Mouse (Mus musculus): ENCODE data around the gene Adssl1. TPM values are rescaled to one million over a fixed set of nuclear protein-coding genes. Genes with fewer than 3 reads are reported as not detected.
A peak's percentile ranks its signal among the peaks of the same experiment; 100 is the strongest.

Adssl1 gene
- total RNA-seq, 1 experiment from 2014 or later, result 125 TPM

DNA sequence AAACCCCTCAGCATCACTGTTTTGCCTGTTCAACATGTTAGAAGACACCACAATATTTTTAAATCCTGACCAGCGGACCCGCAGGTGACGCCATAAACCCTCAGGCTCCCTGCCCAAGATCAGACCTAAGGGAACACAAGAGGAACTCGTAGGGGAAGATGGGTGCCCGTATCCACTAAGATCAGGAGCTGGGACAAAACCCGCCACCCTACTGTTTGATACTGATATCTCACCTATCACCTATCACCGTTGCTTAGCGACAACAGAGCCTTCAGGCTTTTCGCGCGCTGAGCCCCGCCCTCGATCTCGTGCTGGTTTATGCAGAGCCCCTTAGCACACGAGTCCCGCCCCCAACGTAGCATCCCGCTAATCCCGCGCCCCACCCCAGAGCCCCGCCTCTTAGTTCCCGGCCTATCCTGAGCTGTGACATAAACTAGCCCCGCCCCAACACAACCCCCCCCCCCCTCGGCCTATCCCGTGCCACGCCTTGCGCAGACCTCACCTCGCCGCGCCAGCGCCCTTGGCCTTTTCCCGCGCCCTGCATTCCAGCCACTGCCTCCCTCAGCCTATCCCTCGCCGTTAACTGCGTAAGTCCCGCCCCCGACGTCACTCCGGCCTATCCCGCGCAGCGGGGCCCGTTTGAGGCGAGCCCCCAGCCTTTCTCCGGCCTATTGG is 24.5 kb downstream of the Adssl1 start, which contains the start of gene Siva1:
Siva1 (plus strand) TSS at position 500 of the 675 bp plus-strand sequence.
- ATAC-seq (replicated peaks; ENCODE audit: insufficient number of reproducible peaks, low FRiP score, low TSS enrichment, poor library complexity, severe bottlenecking), result peak; percentile 85

DNA sequence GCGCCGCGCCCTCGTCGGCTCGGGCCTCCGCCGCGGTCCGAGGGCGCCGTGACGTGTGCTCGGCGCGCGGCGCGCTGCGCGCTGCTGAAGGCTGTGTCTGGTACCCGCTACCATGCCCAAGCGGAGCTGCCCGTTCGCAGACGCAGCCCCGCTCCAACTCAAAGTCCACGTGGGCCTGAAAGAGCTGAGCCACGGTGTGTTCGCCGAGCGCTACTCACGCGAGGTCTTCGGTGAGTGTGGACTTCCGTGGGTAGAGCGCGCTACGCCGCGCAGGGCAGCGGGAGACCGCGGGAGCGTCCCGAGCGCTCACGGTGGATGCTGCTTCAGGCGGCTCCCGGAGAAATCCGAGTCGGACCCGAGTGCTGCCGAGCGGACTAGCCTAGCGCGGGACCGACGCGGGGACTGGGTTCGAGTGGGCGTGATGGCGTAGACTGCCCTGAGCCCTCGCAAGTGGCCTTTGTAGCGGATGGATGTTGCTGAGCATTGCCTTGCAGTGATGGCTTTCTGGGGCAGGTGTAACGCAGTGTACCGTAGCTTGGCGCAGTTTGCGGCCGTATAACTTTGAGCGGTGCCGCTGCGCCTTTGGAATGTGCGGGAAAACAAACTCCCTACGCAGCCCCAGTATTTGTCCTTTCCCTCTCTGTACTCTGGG is 25.1 kb downstream of the Adssl1 start:
- ATAC-seq (replicated peaks; ENCODE audit: insufficient number of reproducible peaks, low FRiP score, low TSS enrichment, poor library complexity, severe bottlenecking), result no peak; the same call in 1 of the 2 replicates

DNA sequence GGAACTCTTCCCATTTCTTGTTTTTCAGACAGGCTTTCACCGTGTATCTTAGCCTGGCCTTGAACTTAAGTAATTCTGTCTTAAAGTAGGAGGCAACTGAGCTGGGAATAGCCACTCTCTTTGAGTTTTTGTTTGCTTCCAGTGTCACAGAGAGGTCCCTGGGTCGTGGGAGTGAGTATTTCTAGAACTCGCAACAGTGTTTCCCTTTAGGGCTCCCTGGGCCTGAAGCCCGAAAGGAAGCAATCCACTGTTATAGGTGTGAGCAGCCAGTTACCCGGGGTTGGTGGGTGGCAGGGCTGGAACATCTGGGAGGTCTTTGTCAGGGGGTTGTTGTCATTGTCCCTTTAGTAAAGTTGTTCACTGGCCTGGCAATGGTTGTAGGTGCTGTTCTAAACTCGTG is 26.3 kb downstream of the Adssl1 start:
- ATAC-seq (replicated peaks; ENCODE audit: insufficient number of reproducible peaks, low FRiP score, low TSS enrichment, poor library complexity, severe bottlenecking), result no peak

DNA sequence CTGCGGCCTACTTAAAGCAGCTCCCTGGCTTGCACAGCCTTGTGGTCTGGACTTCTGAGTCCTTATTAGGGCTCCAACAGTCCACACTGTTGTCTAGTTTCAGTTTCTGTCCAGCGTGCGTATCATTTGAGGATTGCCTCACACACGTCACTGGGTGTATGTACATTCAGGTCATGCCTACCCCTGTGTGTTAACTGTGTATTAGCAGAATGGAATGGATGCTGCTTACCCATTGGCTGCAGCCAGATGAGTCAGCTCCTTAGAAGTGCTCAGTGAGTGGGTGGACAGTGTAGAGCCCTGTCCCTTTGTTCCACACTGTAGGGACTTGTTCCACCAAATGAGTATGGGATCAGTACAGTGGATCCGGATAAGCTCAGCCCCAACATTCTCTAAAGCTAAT is 28.2 kb downstream of the Adssl1 start:
- ATAC-seq (replicated peaks; ENCODE audit: insufficient number of reproducible peaks, low FRiP score, low TSS enrichment, poor library complexity, severe bottlenecking), result 0 out of 2 replicates have a peak, but pooled peaks have one; percentile 2

DNA sequence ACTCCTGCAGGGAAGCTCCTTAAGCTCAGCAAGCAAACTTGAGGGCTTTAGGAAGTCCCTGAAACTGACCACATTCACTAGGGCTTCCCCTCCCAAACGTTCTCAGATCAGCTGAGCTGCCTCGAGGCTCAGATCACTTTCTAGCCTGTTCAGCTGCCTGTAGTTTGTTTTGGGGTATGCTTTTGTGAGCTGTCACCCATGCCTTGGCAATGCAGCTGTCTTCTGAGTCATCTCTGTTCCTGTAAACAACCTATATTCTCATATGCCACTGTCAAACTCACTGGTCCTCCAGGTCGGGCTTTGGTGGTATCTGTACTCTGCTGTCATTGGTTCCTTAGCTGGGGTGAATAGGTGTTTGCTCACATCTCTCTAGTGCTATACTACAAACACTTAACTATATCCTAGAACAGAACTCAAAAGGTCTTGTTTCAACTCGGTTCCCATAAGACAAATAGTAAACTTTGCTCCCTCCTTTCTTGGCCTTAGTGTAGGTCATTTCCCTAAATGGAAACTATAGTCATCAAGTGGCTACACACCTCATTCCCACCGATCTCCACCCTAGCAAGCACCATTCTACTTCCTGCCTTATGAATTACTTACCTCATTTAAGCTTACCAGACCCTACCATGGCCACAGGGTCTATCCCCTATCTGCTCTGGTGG is 32.1 kb downstream of the Adssl1 start:
- ATAC-seq (replicated peaks; ENCODE audit: insufficient number of reproducible peaks, low FRiP score, low TSS enrichment, poor library complexity, severe bottlenecking), result no peak

DNA sequence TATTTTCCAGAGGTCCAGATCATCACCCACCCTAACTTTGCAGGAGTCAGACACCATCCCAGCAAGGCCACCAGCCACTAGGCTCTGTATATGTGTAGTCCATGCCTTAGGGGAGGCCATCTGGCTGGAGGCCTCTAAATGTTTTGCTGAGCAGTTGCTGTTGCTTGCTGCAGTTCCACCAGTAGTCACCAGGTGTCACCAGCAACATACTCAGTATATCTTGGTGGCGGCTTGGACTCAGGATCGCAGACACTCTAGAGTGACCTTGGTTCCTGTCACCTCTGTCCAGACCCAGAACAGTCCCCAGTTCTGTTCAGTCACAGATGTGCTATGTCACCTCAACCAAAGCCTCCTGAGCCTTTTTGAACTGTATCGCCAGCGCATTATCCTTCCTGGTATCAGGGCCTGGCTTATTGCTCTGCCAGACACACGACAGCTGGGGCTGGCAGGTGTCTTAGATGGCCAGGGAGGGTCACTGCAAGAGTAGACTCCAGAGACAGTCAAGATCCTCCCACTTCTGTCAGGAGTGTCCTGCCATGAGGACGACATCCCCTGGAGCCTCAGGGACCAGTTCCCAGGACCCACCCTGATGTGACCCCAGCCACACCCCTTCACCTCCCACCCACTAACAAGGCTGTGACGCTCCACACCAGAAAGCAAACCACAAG is 33.4 kb downstream of the Adssl1 start:
- ATAC-seq (replicated peaks; ENCODE audit: insufficient number of reproducible peaks, low FRiP score, low TSS enrichment, poor library complexity, severe bottlenecking), result peak; percentile 71

DNA sequence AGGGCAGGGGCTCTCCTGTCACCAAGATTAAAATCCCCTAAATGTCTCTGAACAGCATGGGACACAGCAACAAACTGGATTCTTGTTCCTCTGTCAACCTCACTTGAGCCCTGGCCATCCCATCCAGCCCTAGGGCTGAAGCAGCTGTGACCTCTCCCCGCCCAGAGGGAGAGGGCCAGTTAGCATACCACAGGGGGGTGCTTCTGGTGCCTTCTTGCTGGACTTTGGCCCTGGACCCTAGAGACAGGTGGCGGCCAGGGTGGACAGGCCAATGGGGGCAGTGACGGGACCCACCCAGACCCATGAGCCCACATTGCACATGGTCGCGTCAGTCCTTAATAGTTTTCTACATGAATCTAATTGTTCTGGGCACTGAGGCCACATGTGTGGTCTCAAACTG is 34.2 kb downstream of the Adssl1 start:
- no peak for ATAC-seq (replicated peaks; ENCODE audit: insufficient number of reproducible peaks, low FRiP score, low TSS enrichment, poor library complexity, severe bottlenecking)

DNA sequence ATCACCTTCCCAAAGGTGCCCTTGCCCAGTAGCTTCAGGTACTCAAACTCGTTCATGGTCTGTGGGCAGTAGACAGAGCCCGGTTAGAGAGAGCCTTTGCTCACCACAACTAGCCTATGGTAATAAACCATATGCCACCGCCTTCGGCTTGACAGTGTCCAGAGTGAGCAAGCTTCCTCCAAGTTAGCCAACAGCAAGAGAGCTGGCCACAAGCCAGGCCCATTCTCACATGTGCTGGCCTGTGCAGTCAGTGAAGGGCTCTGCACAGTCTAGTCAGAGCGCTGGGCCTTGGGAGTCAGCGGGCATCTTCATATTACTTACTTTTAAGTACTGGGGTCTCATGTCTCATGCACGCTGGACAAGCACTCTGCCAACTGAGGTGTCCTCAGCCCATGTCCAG is 38.8 kb downstream of the Adssl1 start:
- no peak for ATAC-seq (replicated peaks; ENCODE audit: insufficient number of reproducible peaks, low FRiP score, low TSS enrichment, poor library complexity, severe bottlenecking)

DNA sequence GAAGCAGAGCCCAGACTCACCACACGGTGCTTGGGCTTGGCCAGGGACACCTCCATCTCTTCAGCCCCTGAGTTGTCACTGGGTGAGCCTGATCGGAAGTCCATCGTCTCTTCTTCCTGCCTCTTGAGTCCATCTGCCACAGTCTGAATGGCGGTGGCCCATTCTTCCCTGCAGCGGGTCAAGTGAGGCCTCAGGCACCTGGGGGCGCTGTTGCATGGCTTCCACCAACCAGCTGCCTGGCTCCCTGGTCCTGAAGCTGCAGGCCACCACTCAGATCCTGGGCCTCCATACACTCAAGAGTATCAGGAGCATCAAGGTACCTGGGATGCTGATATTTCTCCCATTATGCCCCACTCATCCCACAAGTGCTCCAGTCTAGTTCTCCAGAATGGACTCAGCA is 39.3 kb downstream of the Adssl1 start:
- ATAC-seq (replicated peaks; ENCODE audit: insufficient number of reproducible peaks, low FRiP score, low TSS enrichment, poor library complexity, severe bottlenecking), result no peak

DNA sequence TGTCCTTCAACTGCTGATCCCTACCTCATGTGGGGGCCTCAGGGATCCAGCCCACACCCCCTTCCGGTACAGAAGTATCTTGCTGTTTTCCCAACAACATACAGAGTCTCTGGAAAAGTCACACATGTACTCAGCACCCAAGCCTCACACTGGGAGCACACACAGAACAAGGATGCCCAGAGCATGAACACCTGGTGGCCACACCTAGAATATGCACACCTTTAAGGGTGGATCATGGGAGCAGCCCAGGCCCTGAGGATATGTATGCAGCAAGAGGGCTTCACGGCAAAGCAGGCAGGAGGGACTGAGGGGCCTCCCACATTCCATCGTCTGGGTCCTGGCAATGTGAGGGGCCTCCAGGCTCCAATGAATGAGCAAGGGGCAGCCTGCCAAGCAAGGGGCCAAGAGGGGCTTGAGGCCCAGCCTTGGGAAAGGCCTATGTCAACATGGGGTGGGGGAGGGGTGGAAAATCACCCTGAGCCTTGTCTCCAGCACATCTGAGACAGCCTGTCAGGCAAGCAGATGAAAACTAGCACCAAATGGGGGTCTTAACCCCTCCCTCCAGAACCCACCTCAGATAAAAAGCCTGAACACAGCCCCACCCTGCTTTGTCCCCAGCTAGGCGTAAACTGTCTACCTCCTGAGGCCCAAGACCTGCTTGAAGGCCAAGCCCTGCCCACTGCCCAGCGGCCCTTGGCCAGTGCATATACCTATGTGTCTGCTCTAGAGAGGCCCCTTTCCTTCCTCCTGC is 40.9 kb downstream of the Adssl1 start:
- ATAC-seq (replicated peaks; ENCODE audit: insufficient number of reproducible peaks, low FRiP score, low TSS enrichment, poor library complexity, severe bottlenecking), result no peak

DNA sequence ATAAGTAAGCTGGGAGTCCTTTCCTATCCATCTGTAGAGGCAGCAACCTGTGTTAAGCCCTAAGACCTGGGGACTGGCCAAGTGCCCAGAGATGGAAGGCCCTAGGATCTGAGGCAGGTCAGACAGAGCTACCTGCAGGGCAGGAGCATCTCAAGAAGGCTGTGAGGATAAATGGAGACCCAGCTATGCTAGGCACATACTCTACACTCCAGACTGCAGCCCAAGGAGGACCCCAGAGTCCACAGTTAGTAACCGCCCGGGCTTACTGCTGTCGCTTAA is 41.4 kb downstream of the Adssl1 start:
- ATAC-seq (replicated peaks; ENCODE audit: insufficient number of reproducible peaks, low FRiP score, low TSS enrichment, poor library complexity, severe bottlenecking), result no peak

DNA sequence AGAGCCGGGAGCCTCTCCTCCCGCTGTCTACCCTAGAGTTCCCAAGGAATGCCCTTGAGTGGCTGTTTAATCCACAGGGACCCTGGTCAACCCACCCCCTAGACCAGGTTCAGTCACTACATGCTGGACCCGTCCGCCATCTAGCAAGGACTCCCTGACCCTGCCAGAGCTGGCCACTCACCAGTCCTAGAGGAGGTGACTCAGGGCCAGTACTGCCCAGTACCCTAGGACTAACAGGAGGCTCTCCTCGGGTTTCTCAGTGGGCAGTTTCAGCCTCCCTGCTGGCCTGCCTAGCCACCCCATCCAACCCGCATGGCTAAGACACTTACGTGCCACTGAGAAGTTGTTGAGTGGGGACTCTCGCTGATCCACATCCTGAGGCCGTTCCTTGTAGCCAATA is 42.0 kb downstream of the Adssl1 start:
- ATAC-seq (replicated peaks; ENCODE audit: insufficient number of reproducible peaks, low FRiP score, low TSS enrichment, poor library complexity, severe bottlenecking), result no peak

DNA sequence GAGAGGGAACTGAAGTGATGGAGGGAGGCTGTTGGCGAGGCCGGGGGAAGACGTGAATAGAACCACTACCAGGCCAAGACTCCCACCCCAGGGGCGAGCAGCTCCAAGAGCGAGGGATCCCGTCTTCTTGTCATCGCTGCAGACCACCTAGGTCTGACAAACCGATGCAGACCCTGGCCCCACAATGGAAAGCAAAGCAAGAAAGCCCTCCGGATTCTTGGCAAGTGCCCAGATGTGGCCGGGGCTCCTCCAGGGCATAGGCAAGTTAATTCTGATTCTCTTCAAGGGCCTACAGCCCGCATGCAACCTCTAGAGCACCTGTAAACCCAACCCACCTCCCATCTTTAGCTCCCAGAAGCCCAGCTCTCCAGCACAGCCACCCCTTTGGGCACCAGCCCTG is 43.5 kb downstream of the Adssl1 start:
- no peak for ATAC-seq (replicated peaks; ENCODE audit: insufficient number of reproducible peaks, low FRiP score, low TSS enrichment, poor library complexity, severe bottlenecking)

DNA sequence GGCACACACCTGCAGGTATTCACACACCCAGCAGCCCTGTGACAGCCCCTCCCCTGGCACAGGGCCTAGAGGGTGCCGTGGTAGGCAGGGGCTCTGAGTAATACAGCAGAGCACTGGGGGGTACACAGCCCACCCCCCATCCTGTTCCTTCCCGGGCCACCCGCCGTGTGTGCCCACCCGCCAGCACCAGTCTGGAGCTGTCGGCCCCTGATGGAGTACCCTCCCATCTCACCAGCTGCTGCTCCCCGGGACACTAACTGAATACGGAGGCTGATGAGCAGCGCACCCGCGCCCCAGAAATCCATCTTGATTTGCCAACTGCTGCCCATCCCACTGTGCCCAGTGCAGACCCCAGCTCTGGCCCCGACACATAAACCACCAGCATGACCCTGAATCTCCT is 43.9 kb downstream of the Adssl1 start:
- ATAC-seq (replicated peaks; ENCODE audit: insufficient number of reproducible peaks, low FRiP score, low TSS enrichment, poor library complexity, severe bottlenecking), result no peak

DNA sequence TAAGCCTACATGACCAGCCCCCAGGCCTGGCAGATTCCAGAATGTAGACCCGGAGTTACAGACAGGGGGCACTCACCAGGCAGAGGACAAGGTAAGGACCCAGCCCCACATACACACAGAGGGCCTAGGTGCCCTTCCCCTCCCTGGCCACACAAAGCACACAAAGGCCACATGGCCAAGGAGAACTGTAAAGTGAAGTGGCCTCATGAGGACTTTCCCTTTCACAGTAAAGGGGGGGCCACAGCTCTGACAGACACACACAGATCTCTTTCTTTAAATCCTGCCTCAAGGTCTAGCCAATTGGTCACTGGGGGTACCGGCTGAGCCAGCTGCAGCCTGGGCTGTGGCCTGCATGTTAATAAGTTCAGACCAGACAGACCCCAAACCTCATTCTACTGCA is 44.3 kb downstream of the Adssl1 start:
- no peak for ATAC-seq (replicated peaks; ENCODE audit: insufficient number of reproducible peaks, low FRiP score, low TSS enrichment, poor library complexity, severe bottlenecking)

DNA sequence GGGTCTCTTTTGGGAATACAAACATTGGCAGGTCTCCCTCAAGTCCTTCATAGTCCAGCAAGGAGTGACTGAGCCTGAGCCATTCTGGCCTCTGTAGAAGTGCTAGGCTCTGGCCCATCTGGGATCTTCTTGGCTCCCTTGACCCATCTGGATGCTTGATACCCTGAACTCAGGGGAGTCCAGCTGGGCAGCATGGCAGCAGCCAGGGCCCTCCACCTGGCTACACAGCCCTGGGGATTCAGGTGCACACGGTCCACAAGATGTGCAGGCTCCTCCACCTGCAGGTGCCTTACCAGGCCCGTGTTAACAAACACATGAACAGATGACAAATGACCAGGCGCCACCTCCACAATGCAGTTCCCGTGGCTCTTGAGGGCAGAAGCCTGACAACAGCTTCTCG is 44.8 kb downstream of the Adssl1 start:
- no peak for ATAC-seq (replicated peaks; ENCODE audit: insufficient number of reproducible peaks, low FRiP score, low TSS enrichment, poor library complexity, severe bottlenecking)

DNA sequence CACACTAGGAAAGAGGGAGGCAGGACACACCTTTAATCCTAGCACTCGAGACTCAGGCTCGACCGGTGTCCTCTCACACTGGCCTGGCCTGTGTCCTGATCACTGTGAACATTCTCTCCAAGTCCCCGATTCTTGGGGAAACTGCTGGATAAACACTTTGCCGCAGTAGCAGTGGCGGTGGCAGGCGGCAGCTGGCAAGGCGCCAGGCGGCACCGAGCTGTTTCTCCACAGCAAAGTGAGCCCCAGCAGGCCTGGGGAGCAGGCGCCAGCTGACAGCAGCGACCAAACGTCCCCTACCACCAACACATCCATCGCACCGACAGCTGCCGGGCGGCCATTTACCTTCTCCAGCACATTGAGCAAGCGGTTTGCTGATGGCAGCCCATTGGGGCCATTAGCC is 45.6 kb downstream of the Adssl1 start:
- no peak for ATAC-seq (replicated peaks; ENCODE audit: insufficient number of reproducible peaks, low FRiP score, low TSS enrichment, poor library complexity, severe bottlenecking)

DNA sequence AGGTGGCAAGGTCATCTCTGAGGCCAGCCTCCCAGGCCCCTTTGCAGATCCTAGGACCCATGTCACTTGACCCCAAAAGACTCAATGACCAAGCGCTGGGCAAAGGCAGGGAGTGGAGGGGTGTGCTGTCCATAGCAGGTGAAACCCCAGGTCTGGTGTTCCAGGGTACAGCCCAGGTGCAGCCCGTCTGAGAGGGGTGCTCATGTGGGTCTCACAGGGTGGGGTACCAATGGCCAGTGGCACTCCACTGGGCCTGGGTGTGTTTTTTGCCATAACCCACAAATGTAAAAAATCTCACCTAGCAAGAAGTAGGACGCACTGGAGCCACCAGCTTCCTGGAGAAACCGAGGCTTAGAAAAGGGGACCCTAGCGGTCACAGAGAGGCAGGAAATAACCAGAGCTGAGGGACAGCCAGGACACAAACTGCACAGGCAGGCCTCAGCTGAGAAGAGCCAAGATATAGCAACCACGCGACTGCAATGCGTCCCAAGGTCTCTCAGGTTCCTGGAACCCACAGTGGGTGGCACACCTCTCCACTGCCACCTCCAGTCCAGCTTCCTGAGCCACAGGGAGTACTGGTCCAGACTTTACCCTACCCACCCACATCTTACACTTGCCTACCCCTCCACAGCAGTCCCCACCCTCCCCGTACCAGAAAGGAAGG is 46.2 kb downstream of the Adssl1 start:
- ATAC-seq (replicated peaks; ENCODE audit: insufficient number of reproducible peaks, low FRiP score, low TSS enrichment, poor library complexity, severe bottlenecking), result no peak
